Mouse (Mus musculus) layer of hippocampus, adult 18-20 months (tissue): ENCODE data around the gene Cox19. TPM values are rescaled to one million over a fixed set of nuclear protein-coding genes. Genes with fewer than 3 reads are reported as not detected.
"Not testable (repeated sequence)": the region's sequence is repeated elsewhere in the genome, so short reads cannot be mapped to it uniquely, and the experiment has no call there.

Source experiments
- DNase-seq, 2 experiments: peaks; one replicate each; pipeline ENCODE4 v3.0.0; 2022; ENCODE audit warnings: low spot score in 2 of 2
- long read RNA-seq: library from polyadenylated mRNA; stranded (forward); transcript quantifications from one replicate; pipeline ENCODE4 v2.0.0, GENCODE M21; 2021
- total RNA-seq, 2 experiments: library from RNA; stranded (reverse); gene quantifications; 2 replicates each; pipeline ENCODE4 v1.2.3; 2021

Gene Cox19
- 10 to 100 TPM; 65.3 to 71.1 TPM for total RNA-seq
- long read RNA-seq, transcript Cox19-201 (3 exons, 2,461 nt), result major isoform, 23 of 30 reads
- long read RNA-seq, partial matches to known transcripts, result 0 of 30 reads
- long read RNA-seq, other reads (novel, unspliced or antisense), result 7 of 30 reads

DNA sequence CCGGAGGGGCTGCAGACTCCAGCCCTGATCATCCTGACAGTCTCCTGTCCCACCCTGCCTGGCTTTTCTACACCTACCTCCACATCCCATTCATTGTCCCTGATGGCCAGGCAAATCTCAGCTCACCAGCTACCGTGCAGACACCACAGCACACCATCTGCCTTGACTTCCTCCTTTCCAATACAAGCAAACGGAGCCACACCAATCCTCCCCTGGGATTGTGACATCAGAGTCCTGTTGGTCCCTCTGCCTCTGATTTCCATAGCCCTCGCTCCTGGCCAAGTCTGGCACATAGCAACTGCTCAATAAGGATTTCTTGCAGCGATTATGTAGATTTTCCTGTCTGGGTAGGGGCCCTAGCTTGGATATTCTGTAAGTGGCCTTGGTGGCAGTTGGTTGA lies at the start of gene Cox19:
TSS of gene Cox19 (minus strand) at position 285 of the 400 bp plus-strand sequence.
- no peak for DNase-seq

DNA sequence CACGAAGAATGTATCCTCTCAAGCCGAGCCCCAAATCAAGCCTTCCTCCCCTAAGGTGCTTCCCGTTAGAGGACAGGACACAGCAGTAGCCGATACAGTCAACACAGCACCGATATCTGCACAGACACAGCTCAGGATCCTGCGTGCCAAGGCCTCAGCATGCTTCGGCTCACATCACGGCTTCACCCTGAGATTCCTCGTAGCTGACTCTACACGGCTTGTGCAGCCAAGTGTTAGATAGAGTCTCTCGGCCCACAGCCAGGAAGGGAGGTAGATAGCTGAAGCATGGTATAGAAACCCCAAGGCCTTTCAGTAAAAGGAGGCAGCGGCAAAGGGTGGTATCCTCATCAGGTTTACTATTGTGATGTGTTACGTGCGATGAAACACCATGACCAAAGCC lies 48.8 kb upstream of the Cox19 start:
- DNase-seq, result no peak

DNA sequence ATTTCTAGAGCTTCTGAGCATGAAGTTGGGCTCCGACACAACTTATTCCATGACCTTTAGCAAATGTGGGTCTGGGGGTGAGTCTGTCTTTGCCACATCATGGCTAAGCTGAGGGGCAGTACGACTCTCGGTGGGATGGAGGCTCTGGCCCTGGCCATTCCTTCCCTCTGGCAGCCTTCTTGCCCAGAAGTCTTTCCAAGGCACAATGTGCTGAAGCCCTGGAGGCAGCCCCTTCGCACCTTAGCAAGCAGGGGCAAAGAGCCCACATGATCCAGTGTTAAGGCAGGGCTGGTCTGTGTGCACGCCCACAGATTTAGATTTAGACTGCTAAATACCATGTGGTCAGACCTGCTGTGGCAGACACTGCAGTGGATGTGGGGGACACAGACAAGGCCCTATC lies 47.6 kb upstream of the Cox19 start:
- no peak for DNase-seq

DNA sequence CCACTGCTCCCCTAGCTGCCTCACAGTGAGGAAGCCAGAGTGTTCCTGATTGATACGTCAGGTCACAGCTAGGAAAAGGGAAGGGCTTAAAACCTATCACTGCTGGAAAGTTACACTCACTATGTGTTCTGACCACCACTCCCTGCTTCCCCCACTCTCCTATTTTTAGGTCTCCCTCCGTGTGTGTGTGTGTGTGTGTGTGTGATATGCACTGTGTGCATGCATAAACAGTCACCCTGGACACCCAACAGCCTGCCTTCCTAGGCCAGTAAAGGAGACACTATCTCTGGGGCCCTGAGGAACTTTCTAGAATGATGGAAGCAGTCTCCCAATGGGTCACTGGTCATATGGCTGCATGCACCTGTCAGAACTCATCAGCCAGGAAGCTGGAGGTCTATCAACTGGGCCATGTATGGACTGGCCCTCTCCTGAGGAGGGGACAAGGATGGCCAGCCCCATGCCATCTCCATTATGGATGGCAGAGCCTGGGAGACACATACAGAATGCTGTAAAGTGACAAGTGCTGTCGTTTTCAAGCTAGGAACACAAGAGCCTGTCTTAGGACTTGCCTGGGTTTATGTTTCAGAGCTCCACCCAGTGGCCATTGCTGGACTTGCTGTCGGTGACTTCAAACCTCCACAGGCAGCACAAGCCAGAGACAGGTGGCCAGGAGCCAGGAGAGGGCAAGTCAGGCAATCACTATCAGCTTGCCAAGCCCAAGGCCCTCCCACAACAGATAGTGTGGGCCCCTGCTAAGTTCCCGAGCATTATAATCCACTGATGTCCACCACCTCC lies 46.9 kb upstream of the Cox19 start:
- DNase-seq, result peak; percentile 85 to 96

DNA sequence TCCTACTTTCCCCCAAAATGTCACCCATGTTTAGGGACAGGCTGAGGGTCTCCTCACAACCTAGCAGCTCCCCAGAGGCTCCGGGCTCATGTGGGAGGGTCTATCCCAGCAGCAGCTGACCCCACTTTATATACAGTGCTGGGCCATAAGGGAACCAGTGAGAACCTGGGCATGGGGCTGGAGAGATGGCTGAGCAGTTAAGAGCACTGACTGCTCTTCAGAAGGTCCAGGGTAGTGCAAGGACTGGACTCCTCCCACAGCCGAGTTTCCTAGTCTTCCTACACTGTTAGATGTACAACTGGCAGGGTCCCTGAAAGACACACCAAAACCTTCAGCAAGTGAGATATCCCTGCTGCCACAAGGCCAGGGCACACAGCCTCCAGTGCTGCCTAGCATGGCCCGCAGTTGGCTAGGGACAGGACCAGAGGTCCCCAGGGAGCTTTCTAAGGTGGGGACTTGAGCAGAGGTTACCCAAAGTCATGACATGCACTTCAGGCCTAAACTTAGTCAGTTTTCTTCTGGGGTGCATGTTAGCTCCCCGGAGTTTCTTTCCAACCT lies 46.2 kb upstream of the Cox19 start:
- DNase-seq, result no peak

DNA sequence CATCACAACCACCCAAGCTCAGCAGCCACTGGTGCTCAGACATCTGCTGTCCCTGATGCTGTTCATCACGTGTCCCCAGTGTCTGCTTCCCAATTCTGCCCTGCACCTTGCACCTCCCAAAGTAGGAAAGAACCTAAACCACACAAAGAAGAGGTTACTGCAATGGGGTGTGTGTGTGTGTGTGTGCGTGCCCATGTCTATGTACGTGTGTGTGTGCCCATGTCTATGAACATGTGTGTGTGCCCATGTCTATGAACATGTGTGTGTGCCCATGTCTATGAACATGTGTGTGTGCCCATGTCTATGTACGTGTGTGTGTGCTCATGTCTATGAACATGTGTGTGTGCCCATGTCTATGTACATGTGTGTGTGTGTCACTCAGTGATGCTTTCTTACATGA lies 44.3 kb upstream of the Cox19 start:
- DNase-seq, result no peak

DNA sequence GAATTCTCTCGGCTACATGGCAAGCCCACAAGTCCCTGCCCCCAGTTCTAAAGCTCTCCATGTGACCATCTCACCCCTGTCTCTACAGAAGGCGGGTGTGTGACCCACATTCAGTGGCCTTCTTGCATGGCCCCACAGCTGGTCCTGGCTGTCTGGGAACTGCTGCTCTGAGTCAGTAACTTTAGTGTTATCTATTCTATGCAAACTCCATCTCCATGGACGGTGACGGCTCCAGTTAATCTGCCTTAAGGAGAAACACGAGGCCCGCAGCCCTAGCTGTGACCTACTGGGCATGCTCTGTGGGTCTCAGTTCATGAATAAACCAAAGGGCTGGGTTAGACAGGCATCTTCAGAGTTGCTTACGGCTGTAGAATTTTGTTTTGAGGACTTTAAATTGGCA lies 43.2 kb upstream of the Cox19 start:
- no peak for DNase-seq

DNA sequence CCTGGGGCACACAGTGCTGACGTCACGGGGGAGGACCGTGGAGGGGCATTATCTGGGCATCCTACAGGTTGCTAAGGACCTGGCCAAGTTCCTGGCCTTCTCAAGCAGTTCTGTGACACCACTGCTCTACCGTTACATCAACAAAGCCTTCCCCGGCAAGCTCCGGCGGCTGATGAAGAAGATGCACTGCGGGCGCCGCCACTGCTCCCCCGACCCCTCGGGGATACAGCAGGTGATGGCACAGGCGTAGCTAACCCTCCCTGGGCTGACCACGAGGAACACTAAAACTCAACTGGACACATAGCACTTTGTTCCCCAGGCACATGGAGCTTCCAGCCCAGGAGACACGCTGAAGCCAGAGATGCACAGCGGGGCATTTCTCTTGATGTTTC lies 42.0 kb upstream of the Cox19 start:
- no peak for DNase-seq

DNA sequence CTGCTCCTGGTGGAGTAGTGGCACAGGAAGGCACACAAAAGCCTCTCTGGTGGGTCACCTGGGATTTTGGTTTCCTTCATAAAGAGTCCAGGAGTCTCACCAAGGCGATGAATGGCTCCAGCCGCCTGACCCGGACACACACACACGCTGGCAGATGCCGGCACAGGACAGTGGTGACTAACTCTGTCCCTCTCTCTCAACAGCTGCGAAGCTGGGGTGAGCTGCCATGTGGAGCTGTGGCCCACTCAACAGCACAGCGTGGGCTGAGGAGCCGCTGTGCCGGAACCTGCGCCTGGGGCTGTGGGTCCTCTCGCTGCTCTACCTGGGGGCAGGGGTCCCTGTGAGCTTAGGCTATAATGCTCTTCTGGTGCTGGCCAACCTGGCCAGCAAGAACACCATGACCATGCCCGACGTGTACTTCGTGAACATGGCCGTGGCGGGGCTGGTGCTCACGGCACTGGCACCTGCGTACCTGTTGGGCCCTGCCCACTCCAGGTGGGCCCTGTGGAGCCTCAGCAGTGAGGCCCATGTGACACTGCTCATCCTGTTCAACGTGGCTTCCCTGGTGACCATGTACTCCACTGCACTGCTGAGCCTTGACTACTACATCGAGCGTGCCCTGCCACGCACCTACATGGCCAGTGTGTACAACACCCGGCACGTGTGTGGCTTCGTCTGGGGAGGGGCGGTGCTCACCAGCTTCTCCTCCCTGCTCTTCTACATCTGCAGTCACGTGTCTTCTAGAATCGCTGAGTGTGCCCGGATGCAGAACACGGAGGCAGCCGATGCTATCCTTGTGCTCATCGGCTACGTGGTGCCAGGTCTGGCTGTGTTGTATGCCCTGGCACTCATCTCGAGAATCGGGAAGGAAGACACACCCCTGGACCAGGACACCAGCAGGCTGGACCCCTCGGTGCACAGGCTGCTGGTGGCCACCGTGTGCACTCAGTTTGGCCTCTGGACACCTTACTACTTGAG lies 41.3 kb upstream of the Cox19 start:
- no peak for DNase-seq

DNA sequence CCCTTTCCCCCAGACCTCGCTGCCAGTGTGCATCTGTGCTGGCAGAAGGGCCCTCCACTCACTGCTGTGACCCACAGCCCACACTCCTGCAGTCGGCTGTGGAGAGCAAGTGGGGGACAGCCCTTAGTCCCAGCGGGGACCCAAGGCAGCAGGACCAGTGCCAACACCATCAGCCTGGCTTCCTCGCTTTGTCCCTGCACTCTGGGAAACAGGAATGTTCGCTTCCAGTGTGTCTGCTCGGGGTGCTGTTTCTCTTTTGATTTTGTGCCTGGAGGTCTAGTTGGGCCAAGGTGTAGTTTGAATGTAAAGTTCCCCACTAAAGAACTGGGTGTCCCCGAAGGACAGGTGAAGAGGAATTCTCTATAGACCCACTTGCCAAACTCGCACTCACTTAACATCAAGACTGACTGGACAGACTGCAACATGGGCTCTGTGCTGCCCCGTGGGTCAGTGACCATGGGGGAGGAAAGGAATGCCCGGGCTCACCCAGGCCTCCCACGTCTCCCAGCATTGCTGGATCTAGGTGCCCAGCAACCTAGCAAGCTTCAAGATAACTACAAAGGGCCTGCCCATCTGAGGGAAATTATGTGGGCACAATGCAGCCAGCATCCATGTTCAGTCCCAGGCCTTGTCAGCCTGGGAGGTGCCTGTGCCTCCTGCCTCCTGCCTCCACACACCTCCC lies 40.2 kb upstream of the Cox19 start:
- no peak for DNase-seq

DNA sequence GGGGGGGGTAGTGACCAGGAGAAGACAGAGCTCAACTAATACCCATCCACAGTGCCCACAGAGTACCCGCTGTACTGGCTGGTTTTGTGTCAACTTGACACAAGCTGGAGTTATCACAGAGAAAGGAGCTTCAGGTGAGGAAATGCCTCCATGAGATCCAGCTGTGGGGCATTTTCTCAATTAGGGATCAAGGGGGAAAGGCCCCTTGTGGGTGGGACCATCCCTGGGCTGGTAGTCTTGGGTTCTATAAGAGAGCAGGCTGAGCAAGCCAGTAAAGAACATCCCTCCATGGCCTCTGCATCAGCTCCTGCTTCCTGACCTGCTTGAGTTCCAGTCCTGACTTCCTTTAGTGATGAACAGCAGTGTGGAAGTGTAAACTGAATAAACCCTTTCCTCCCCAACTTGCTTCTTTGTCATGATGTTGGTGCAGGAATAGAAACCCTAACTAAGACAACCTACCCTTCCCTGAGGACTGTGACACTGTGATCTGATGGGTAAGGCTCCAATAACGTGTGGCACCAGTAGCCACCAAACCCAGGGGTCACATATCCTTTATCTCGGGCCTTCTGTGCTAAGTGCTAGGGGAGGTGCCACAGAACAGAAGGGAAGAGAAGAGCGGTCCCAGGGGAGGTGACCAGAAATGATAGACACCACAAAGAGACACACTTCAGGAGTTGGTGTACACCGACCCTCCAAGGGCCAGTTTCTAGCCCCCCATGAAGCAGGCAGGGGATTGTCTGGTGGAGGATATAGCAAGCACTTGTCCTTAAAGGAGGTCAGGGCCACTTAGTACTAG lies 39.3 kb upstream of the Cox19 start:
- not testable (repeated sequence) for DNase-seq

DNA sequence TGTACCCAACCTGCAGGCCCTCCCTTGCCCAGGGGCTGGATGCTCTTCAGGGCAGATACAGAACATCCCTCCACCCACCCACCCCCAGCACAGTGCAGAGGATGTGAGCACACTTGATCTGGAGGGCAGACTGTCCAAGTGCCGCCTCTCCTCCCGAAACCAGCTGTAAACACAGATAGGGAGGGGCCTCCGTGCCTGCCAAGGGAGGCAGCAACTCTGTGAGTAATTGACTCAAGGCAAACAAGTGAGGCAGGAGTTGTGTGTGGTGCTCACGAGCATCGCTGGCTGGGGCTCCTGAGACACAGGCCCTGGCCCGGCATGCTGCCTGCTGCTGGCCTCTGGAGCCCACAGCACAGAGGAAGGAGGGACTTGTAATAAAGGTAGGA lies 38.5 kb upstream of the Cox19 start:
- DNase-seq, result peak in 1 of 2 experiments; percentile 57

DNA sequence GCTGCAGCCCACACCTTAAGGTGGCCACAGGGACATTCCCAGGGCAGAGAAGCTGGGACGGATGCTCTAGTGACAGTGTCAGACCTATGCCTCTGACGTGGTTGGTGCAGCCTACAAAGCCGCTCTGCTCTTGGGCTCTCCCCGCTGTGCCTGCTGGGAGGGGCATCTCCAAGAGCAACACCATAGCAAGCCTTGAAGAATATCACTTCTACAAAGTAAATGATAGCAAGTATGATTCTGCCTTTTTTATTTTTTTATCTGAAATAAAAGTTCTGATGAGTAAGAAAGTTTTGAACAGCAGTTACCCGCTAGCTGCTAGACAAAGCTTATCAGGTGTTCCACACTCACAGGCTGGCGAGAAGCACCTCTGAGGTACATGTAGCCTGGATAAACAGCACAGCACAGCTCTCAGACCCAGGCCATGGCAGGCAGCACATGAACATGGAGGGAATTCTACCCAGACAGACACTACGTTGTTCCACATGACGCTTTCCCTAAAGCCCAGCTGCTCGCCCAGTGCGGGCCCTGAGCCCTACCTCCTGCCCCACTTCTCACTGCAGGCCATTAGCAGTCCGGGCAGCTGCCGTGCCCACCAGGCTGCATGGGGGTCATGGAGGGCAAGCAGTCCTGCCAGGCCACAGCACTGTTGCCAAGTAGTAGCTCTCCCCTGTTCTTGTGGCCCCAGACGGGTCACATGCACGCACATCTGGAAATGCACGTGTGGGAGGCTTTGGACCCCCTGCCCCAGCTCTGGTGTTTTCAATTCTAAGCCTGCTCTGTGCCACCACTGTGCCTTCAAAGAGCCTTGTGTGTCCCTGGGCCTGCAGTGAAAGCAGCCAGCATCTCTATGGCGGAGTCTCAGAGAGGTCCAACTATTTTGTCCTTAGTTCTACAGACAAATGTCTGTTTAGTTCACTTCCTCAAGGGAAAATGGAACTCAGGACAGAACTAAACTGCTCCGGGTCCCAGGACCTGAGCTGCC lies 37.8 kb upstream of the Cox19 start:
- DNase-seq, result peak in 1 of 2 experiments; percentile 48

DNA sequence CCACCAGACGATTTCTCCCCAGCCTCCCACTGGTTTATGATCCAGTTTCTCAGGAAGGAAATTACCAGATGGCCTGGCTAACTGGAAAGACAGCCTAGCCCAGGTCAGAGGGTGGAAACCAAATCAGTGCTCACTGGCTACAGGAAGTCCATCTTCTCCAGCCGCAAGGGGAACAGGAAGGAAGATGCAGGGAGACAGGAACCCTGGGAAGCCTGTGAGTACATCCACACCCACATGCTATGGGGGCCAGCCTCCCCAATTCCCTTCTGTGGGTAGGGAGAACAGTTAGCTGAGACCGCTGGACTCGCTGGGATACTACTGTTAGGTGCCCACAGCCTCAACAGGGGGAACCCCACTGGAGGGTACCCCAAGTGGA lies 37.0 kb upstream of the Cox19 start:
- no peak for DNase-seq

DNA sequence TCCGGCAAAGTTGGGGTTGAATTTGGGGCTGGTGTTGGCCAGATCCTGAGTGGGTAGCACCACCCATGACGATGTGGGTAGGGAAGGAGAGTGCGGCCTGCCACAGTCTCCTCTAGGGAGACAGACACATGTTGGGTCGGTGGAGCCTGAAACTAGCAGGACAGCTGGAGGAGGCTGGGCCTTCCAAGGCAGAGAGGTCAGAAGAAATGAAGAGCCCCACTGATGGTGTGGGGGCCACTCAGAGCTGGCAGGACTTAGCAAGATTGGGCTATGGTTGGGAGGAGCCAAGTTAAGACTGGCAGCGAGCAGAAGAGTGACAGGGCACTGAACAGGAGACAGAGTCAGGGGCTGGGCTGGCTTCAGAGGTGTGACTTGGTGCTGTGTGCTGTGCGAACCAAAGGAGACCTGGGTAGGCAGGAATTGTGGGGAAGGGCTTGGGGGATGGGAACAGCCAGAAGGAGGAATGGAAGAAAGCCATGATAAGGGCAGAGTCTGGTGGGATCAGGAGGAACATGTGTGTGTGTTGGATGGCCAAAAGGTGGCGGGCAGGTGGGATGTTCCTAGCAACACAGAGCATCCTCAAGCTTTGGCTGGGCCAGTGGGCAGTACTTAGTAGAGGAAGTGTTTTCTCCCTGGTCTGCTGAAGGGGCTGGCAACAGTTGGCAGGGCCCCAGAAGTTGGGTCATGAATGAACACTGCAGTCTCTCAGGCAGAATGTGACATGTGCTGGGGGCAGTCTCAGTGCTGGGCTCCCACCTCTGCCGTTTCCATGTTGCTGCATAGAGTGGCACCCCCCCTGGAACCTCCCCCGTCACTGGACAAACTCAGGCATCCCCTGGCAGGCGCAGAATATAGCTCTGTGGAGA lies 36.3 kb upstream of the Cox19 start:
- no peak for DNase-seq

DNA sequence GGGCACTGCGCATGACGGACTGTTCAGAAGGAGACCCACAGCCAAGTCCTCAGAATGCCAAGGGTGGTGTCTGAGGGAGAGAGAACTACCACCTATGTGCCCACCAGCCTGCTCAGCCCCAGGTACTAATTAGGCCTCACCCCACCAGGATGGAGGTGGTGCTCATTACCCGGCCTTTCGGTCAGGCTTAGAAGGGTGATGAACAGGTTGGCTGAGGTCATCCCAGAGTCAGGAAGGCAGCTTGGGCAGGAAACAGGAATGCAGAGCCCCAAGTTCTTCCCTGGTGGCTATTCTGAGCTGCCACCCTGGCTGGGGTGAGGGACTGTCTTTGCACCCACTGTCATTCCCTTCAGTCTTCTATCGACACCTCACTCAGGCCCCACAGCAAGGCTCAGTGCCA lies 34.8 kb upstream of the Cox19 start:
- DNase-seq, result no peak

DNA sequence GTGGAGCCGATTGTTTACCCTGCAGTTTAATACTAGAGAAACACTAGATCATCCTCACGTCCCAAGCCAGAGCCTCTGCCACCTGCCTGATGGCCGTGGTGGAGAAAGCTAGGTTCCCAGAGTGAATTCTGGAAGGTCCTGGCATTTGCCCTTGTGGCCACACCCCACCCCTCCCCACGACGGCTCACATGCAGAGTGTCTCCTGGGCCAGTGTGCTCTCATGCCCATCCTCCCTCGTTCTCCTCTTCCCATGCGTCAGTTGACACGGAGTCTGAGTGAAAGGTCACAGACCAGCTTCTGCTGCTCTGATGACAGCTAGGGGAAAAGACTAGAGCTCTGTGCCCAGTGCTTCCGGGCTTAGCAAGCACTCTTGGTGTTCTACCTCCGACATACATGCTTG lies 33.3 kb upstream of the Cox19 start:
- no peak for DNase-seq

DNA sequence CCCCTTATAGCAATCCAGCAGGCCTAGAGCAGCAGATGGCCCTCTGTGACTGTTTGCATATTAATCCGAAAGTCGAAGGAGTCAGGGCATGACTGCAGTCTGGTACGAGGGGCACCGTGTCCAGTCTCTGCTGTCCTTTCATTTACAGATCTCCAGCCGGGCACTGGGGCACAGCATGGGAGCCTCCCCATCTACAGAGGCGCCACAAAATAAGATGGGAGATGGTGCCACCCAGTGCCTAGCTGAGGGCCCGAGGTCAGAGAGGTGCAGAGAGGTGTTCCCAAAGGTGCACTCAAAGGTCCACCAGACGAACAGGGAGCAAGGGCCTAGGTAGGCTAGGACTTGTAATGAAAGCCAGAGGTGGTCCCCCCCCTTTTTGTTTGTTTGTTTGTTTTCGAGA lies 32.0 kb upstream of the Cox19 start:
- DNase-seq, result no peak
